Mouse (Mus musculus) cerebellum, adult 11 months (tissue): Measurements from ENCODE around the gene Ap5b1.

ENCODE experiments used
- DNase-seq: peaks from one replicate; pipeline ENCODE4 v3.0.0; 2022

The Ap5b1 gene

DNA sequence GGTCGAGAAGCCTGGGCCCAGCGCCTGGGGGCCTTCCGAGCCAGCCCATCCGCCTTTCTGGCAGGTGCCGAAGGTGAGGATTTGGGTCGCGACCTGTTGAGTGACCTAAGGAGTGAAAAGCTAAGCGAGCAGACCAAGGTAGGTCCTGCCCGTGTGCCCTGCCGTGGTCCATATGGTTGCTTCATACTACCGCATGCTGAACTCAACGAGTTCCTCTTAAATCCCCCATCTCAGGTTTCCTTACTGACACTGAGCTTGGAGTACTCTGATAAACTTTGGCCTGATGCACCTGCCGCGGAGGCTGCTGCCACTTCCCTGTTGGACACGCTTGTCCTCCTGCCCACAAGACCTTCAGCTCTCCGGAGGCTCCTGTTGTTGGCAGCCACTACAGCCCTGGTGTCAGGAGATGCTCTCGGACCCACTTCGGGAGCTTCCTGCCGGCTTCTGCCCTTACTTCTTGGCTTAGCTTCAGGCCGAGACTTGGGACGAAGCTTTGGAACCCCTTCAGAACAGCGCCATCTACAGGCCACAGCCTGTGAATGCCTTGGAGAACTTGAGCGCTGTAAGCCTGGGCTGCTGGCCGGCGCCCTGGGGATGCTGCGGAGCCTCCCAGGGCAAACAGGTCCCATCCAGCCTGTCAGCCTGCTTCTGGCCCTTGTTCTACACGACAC is 780 bp downstream of the Ap5b1 start:
- DNase-seq: peak; percentile 83

DNA sequence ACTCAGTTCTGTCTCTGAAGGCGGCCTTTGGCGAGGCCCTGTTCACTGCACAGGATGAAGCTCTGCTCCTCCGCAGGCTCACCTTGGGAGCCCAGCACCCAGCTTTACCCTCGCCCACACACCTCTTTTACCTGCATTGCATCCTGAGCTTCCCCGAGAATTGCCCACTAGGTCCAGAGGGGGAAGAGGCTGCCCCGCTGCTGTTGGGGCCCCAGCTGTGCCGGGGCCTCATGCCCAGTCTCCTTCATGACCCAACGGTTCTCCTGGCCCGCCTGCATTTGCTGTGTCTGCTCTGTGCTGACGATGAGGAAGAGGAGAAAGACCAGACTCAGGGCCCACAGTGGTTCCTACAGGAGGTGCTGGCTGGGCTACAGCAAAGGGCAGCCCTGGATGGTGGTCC is 1.7 kb downstream of the Ap5b1 start:
- peak; percentile 15 for DNase-seq

DNA sequence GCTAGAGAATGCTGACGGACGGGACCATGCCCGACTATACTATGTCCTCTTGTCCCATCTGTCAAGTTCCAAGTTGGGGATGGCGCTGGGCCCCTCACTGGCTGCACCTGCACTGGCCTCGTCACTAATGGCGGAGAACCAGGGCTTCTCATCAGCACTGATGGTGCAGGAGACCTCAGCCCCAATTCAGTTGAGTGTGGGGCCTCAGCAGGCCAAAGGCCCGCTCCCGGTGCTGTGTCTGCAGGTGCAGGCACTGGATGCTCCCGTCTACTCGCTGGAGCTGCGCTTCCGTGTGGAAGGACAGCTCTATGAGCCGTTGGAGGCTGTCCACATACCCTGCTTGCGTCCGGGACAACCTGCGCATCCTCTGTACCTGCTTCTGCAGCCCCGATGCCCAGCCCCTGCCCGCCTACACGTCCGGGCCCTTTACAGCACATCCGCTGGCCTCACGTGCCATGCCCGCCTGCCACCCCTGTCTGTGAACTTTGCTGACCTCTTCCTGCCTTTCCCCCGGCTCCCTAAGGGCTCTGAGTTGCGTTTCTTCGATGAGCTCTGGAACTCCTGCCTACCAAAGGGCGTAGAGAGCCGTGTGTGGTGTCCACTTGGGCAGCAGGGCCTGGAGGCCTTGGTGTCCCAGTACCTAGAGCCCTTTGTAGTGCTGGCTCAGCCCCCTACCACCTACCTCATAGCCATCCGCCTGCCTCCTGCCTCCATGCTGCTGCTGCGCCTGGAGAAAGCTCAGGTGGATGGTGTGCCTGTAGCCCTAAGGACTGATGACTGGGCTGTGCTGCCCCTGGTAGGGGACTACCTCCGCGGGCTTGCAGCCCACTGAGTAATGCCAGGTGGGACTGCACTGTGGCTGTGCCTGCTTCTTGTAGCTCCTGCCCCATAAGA is 2.8 kb downstream of the Ap5b1 start:
- no peak for DNase-seq

DNA sequence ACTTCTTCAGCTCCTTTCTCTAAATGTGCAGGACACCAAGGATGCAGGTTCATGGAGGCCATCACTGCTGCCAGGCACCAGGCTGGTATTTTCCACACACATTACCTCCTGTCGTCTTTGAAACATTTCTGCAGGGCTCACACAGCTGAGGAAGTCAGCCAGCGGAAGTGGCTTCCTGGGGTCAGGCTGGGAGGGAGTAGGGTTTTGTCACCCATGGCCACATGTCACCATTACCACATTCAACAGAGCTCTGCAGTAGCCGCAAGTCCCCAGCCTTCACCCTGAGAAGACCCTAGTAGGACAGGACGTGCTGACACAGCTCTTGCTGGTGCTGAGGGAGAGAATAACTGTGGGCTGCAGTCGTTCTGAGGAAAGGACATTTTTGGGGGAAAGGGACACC is 4.0 kb downstream of the Ap5b1 start:
- DNase-seq: no peak

DNA sequence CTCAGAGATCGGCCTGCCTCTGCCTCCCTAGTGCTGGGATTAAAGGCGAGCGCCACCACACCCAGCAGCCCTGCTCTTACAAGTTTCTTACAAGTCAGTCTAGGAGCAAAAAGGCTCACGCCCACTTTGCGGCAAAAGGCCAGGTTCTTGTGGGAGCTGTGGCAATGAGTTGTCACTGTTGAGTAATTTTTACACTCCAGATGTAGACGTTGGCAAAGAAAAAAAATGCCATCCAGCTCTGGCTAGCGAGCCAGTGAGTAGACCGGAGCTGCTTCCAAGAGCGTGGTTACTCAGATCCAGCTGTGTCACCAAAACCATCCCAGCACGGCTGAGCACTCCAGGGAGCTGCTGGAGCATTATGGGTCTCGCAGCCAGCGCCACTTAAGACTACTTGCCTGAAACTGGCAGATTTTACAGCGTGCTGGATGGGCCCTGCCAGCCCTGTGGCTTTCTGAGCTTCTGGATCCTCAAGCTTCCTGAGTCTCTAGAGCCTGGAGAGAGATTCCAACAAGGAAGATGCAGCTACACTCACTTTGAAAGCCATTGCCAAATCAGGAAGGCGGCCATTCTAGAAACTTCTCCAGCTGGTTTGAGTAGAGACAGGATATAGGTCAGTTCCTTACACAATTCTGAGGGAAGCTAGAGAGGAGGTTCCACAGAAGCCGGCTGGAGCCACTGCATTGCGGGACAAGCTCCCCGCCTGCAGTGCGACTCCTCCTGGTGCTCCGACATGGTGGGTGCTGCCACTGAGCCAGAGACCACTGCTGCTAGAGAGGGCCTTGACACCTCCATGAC is 4.7 kb downstream of the Ap5b1 start:
- no peak for DNase-seq

DNA sequence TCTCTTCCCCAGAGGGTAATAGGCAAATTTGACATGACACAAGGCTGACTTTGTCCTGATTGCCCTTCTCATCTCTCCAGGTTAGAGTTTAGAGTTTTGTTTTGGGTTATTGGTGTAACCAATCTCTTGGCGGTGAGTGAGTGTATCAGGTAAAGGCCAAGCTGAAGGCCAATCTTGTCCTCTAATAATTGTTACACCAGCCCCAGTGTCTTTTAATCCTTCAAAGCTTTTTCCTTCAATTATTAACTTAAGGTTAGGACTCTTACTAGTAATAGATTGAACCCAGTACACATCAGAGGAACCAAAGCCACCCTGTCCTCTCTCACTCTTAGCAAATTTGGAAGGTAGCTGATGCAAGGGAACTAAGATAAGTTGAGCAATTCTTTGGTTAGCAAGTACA is 7.5 kb downstream of the Ap5b1 start:
- DNase-seq: no peak

DNA sequence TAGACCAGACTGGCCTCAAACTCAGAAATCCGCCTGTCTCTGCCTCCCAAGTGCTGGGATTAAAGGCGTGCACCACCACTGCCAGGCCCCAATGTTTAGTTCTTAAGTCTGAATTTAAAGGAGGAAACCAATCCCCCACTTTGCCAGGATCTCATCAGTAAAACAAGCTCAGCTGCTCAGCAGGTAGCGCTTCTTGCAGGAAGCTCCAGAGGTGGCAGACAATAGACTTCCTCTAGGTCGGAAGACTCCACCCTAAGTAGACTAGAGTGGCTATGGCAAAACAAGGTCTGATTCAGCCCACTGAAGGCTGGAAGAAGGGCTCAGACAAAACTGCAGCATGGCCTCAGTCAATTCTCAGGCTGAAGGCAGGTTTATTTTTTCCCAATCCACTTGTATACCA is 12.1 kb downstream of the Ap5b1 start:
- no peak for DNase-seq

DNA sequence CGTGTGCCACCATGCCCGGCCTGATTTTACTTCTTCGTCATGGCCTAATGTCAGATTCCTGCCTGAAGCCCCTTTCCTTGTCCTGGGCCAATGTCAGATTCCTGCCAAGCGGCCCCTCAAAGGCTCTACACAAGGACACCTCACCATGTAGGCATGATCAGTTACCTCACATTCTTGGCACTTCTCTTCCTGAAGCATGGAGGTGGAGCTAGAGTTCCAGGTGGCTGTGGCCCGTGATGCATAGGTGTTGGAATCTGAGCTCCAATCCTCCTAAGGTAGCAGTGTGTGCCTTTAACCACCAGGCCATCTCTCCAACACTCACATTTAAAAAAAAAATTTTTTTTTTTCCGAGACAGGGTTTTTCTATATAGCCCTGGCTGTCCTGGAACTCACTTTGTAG is 13.0 kb downstream of the Ap5b1 start:
- DNase-seq: no peak

DNA sequence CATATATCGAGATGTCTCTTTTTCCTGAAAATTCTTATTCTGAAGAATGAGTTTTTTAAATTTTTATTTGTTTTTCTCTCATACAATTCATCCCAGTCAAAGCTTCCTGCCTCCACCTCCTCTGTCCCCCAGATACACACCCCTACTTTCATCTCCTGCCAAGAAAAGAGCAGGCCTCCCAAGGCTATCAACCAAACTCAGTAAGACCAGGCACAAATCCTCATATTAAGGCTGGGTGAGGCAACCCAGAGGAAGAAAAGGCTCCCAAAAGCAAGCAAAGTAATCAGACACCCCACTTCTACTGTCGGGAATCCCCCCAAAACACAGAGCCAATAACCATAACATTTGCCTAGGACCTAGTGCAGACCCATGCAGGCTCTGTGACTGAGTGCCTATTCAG is 14.2 kb downstream of the Ap5b1 start:
- DNase-seq: no peak

DNA sequence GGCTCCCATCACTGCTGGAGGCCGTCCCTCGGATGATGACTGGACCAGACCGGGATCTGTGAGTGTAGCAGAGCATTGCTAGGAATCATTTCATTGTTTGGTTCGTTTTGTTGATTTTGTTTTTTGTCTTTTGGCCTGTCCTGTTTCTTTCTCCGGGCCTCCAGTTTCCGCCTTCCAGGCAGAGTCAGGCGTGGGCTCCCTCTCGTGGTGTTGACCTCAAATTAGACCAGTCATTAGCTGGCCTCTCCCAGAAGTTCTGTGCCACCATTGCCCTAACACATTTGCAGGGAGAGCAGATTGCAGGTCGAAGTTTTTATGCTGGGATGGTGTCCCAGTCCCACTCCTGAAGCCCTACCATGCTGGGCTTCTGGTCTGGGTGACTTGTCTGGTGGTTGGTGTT is 21.3 kb downstream of the Ap5b1 start:
- no peak for DNase-seq

DNA sequence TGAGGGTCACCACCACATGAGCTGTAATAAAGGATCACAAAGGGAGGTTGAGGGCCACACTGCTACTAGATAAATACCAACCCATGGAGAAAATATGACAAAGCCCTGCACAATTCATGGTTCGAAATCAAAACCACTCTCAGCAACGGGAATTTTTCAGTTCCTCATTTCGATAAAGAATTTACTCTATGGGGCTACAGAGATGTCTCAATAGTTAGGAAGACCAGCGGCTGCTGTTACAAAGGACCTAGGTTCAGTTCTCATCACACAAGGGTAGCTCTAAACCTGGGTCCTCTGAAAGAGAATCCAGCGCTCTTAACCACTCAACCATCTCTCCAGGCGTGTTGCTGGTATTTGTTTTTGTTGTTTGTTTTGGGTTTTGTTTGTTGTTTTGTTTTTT is 24.1 kb downstream of the Ap5b1 start:
- no peak for DNase-seq

DNA sequence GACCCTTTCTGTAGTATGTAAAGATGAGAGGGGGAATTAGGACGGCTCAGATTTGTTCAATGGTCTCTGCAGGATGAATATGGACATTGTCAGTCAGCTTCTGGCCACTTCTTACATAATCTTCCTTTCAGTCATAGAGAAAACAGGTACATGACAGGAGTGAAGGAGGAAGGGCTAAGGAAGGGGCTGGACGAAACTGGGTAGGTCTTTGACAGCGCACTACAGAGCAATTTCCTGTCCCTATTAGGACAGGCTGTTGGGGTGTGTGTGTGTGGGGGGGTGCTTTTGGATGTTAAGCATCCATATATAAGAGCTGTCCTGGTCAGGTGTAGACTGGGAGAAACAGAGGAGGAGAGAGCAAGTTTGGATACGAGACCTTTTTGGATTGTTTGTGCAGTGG is 31.4 kb downstream of the Ap5b1 start:
- no peak for DNase-seq

DNA sequence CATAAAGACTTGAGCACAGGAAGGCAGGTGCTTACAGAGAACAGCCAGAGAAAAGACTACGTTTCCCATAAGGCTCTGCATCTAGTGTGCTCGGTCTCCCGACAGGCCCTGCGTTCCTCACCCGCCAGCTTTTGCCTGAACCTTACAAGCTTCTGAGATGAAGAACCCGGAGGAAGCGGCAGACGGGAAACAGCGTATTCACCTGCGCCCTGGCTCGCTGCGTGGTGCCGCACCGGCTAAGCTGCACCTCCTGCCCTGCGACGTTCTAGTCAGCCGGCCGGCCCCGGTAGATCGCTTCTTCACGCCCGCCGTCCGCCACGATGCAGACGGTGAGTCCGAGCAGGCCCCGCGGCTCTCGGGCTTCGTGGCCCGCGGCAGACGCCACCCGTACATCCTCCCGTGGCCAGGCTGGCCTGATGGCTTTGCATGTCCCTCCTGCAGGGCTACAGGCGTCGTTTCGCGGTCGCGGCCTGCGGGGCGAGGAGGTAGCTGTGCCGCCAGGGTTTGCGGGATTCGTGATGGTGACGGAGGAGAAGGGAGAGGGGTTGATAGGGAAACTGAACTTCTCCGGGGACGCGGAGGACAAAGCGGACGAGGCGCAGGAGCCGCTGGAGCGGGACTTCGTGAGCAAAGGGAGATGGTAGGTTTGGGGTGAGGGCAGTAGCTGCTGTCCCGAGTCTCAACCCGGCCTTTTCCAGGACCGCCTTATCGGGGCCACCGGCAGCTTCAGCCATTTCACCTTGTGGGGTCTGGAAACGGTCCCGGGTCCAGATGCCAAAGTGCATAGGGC is 34.1 kb downstream of the Ap5b1 start, which contains the start of gene Rnaseh2c:
TSS of gene Rnaseh2c (plus strand) at position 122 of the 790 bp plus-strand sequence.
- peak; percentile 72 for DNase-seq

DNA sequence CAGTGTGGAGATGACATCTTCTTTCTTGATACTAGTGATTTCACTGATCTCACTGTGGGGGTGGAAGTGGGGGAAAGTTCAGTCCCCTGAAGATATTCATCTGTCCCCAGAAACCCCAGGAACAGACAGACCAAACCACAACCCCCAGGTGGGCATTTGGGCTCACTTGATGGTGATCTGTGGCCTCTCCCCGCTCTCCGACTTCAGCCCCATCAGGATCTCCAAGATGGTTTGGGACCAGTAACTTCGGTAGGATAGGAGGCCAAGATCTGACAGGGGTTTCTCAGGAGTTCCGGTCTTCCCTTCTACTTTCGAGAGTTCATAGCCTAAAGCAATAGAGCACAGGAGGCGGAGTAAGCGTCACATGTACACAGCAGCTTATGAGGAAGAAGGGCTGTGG is 35.8 kb downstream of the Ap5b1 start:
- DNase-seq: no peak

DNA sequence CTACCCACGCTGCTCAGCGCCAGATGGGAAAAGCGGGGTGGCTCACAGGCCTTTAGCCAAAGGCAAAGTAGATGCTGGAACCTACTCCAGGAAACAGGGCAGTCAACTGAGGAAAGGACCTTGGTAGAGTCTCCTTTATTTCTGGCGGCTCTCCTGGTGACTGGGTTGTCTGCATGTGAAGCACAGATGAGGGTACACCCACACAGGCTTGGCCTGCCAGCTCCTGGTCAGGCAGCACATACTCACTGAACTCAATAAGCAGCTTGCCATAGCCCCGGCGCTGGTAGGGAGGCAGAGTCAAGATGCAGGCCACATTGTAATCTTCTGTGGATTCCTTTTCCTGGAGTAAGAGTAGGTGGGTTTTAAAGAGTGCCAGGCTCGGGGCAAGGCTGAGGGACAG is 37.3 kb downstream of the Ap5b1 start:
- no peak for DNase-seq

DNA sequence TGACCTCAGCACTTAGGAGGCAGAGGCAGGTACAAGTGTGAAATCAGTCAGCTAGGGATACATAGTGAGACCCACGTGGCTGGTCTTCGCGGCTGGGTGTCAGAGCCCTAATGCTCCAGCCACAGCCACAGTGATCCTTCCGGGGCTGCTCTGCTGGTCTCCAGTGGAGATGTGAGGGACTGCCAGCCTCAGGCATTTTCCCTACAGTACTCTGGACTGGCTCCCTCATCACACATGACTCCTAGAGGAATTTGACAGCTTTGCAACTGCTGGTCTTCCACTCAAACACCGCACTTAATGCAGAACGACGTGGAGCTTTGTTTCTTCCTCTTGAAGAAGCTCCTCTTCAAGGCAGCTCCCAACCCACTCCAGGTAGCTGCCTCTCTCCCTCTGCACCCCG is 38.4 kb downstream of the Ap5b1 start:
- no peak for DNase-seq

DNA sequence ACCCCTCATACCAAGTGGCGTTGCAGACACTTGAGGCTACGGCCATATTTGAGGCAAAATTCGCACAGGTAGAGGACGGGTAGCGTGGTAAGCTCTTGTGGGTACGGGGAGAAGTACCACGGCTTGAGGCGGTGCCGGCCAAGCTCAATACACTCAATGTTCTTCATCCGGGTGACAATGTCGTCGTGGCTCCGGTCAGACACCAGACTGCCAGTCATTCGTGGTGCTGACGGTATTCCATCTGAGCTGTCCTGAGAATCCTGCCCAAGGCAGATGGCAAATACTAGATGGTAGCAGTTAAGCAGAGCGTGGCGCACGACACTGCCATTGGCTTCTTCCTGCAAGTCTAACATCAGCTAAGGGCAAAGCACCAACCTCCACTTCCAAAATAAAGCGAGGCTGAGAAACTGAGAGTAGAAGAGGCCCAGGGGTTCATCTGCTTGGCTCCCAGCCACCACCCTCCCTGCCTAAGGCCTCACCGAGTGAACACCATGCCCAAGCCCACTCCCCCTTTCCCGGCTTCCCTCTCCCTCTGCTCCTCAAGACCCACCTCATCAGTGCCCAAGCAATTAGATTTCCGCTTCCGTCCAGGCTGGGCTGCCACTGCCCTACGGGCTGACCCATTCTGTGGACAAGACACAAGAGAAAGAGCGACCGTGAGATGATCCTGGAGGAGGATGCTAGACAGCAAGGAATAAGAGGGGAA is 40.0 kb downstream of the Ap5b1 start:
- peak; percentile 35 for DNase-seq

DNA sequence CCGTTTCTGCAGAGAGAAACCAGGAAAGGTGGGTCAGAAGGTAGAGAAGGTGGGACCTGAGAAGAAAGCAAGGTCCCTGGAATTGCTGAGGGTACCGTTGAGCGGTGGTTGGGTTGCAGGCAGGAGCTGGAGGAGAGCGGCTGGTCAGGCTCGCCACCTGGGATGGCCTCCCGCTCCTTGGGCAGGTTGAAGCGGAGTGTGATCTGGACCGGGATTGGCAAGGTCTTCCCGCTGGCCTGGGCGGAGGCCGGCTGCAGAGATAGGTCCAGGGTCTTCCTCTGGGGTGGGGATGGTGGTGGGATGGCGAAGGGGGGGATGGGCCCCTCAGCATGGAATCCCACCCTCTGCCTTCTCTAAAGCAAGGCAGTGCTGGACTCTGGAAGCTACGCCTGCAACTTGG is 40.9 kb downstream of the Ap5b1 start:
- DNase-seq: peak; percentile 36

DNA sequence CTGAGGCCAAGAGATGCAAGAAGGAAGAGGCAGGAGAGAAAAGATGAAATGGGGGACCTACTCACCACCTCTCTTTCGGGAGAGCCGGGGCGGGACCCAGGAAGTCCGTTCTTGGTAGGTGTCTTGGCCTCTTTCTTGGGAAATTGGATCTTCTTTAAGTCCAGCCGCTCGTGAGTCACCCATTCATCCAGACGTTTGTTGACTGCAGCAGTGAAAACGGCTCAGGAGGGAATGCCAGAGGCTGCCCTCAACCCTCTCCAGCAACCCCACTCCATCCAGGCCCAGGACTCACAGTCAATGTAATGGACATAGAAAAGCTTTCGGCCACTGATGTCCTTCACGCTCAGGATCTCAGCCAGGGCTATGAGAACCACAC is 41.3 kb downstream of the Ap5b1 start:
- no peak for DNase-seq

DNA sequence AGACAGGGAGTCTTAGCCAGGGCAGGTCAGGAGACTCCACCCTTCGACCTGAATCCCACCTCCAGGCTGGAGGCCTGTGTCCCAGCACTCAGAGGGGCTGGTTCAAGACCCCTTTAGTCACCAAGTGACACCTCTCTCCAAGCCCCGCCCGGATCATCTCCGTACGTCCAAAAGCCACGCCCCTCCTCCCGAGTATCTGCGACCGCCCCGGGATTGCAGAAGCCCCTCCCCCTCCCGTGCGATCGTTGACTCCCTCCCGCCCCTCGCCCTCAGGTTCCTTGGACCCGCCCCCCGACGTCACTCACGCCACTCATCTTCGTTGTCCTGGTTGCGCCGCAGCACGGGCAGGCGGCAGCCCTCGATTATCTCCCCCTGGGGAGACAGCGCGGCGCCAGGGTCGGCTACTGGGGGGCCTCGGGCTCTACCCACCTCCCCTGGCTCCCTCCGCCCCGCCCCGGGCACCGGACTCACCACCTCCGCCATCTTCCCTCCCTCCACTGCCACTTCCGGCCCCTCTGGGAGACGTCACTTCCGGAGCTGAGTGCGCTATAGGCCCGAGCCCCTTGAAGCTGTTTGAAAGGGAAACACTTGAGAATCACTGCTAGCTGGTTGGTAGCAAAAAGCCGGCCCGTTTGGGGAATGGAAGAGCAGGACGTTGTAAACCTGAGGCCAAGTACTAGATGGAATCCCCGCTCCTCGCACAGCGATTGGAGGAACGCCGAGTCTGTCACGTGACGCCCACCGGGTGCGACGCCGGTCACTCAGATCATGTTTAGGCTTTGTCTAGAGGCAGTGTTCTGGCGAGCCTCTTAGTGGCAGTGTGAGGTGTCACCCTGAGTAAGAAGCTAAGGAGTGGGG is 42.0 kb downstream of the Ap5b1 start, which contains the start of gene Kat5:
TSS of gene Kat5 (minus strand) at position 691 of the 858 bp plus-strand sequence.
- DNase-seq: peak; percentile 92

DNA sequence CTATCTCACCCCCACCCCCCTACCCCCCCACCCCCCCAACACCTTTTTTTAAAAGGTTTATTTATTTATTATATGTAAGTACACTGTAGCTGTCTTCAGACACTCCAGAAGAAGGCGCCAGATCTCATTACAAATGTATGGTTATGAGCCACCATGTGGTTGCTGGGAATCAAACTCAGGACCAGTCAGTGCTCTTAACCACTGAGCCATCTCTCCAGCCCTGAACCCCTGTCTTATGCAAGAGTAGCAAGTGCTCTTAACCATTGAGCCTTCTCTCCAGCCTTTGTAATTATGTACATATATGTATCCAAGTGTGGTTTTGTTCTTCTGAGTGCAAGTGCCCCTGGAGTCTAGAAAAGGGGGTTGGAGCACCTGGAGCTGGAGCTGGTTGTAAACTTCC is 44.1 kb downstream of the Ap5b1 start:
- no peak for DNase-seq
